Mouse (Mus musculus): ENCODE measurements around the gene Kdm2a. TPM values are rescaled to one million over a fixed set of nuclear protein-coding genes. Genes with fewer than 3 reads are reported as not detected.

Kdm2a gene
- total RNA-seq, 2 experiments from 2014 or later: 57.1 to 59.1 TPM

DNA sequence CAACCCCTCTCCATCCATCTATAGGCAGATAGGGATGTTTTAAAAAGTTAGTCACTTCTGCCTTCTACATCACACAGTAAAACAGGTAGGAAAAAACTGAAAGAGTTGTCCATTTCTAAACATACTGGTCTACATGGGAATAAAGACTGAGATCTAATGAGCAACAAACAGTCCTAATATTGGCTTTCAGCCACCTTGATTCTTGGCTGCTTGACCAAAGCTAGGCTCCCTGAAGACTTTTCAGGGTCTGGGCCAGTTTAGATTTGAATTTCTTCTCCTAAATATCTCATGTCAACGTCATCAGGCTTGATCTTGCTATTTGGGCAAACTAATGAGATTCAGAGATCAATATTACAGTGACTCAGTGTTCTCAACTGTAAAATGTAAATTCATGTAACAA, 71.2 kb downstream of the Kdm2a start:
- no peak for DNase-seq

DNA sequence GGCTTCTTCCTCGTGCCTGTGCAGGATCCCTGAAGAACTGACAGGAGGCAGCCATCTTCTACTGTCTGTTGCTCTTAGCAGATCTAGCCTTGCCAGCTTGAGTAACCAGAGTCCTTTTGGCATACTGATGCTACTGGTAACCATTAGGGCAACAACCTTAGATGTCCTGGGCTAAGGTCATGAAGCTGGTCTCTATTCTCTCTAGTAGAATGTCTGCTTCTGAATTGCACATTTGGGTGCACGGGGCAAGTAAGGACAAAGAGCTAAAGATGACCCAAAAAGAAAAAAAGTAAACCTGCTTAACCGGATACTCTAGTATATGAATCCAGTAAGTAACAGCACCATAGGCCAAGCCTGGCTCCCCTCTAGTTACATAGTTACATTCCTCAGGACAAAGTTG, 72.0 kb downstream of the Kdm2a start:
- DNase-seq: no peak

DNA sequence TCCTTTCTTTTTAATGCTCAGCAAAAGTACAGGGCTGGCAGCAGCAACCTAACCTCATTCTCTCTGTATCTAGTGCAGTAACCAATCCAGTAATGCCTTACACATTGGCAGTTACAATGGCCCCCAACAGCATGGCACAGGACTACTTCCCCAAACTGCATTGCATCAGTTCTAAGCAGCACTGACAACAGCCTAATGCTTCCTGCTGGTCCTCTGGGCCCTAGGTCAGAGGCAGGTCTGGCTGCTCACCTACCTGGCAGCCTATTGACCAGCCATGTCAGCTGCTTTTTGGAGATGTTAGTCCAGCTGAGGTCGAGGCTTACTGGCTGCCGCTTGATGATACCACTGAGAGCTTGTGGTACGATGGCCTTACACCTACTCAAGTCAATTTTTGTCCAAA, 76.0 kb downstream of the Kdm2a start:
- DNase-seq: no peak

DNA sequence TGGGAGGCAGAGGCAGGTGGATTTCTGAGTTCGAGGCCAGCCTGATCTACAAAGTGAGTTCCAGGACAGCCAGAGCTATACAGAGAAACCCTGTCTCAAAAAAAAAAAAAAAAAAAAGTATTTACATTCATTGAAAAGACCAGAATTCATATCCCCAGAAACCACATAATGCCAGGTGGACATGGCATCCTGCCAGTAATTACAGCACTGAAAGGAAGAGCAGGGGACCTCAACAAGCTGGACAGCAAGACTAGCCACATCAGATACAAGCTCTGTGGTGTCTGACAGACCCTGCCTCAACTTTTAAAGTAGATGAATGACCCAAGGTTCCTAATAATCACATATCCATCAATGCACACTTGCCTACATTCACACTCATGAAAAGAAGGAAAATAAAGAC, 76.5 kb downstream of the Kdm2a start:
- DNase-seq: no peak

DNA sequence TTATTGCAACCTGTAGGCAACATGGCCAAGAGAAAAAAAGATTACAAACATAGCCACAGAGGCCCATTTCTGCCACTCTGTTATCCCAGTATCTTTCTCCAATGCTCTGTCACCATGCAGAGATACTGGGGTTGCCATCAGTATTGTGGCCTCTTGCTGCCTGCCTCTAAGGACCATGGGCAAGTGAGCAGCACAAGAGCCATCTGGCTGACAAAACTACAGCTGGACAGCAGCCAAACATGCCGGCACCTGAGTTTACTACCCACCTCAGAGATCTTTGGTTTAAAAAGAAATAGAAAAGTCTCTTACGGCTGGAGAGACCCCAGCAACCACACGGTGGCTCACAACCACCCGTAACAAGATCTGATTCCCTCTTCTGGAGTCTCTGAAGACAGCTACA, 78.8 kb downstream of the Kdm2a start:
- no peak for DNase-seq

DNA sequence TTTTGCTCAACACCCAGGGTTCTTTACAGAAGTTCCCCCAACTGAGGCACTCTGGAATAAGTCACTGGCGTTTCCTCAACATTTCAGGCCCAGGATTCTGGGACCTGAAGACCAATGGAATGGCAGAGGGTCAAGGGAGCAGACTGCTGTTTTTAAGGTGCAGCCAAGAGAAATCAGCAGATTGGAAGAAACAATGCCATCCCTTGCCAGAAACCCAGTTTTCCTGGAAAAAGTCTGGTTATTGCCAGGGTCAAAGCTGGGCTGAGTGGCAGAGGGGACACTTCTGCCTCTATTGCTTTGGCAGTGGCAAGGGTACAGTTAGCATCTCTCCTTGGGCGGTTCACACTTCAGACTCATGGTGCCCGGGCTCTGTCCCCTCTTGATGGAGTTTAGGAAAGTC, 80.9 kb downstream of the Kdm2a start:
- DNase-seq: no peak

DNA sequence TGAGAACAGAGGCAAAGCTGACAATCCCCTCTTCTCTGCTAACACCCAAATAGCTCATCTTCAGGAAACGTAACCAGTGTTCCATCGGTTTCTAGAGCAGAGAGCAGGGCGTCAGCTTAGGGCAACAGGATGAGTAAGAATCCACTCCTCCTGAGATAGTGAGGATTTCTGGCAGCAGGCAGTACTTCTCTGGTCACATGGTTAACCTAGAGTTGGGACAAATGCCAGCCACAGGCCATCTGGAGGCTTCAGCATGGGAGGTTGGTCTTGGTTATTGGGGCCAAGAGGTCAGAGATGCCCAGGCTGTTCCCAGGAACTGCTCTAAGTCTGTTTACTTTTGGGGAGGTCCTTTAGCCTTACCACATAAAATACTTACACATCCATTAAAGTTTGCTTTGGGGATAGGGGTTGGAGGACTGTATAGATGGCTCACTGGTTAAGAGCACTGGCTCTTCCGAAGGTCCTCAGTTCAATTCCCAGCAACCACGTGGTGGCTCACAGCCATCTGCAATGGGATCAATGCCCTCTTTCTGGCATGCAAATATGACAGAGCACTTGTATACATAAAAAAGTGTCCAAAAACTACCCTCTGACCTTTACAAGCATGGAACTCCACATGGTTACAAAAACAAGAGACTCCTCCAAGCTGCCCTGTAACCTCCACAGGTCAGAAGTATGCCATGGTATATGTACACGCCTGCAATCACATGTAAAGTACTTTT, 82.7 kb downstream of the Kdm2a start:
- peak; percentile 74 for DNase-seq

DNA sequence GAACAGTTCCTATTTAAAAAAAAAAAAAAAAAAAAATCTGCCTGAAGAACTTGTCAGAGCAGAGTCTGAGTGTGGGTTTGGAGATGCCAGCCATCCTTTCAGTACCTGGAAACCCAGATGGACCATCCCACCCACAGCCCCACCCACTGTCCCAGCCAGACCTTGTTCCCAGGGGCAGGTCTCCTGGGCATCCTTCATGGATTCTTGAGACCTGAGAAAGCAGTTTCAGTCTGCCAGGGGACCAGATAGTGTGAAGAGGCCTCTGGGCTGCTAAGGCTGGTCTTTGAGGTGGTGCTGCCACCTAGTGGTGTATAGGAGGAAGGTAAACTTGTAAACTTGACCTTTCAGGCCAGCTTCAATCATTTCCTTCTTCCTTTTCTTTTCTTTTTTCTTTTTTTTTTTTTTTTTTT, 88.3 kb downstream of the Kdm2a start:
- peak; percentile 70 for DNase-seq

DNA sequence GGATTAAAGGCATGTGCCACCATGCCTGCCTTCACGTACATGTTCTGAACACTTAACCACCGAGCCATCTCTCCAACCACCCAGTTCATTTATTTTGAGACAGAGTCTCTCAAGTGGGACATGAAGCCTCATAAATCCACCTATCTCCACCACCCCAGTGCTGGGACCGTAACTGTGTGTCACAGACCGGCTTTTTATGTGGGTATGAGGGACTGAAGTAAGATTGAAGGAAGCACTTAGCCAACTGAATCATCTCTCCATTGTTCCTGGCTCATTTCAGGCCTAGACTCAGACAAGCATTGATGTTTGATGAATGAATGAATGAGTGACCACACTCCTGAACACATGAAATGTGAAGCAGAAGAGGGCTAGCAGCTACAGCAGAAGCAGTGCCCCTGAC, 88.8 kb downstream of the Kdm2a start:
- DNase-seq: no peak

DNA sequence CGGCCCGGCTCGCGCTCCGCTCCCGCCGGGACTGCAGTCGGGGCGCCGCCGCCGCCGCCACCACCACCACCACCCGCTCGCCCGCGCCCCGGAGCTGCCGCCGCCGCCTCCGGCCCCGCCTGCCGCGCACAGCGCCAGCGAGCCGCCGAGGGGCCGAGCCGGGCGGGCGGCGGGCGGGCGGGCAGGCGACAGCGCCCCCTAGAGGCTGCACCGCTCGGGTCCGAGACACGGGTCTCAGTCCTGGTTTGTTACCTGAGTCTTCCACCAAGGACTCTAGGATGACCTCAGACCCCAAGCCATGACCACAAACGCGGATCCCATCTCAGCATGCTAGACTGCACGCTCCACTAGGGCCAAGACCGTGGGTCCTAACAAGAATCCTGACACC, 91.9 kb downstream of the Kdm2a start, which contains the start of gene Grk2:
Gene Grk2 (minus strand): TSS at position 33 of the 388 bp plus-strand sequence.
- peak; percentile 88 for DNase-seq

DNA sequence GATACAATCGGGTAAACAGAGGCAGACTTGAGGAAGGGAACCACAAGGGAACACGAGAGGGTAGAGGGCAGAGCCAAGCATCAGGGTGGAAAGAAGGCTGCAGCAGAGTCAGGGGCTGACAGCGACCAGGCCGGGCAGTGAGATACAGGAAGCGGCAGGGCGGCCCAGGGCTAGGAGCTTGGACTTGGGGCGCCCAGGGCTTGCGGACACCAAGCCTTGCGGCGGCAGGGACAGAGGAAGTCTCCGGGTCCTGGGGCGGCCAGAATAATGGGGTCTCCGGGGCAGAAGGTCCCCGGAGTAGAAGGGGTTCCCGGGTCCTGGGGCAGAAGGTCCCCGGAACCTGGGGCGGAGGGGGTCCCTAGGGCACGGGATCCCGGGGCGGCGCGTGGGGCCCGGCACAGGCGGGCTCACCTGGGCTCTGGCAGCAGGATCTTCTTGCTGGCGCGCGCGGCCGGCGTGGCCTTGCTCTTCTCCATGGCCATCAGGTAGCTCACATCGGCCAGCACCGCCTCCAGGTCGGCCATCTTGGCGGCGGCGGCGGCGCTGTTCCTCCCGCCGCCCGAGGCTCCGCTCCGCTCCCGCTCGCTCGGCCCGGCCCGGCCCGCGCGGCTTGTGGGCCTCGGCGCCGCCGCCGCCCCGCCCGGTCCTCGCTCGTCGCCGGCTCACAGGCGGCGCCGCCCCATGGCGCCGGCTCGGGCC, 92.4 kb downstream of the Kdm2a start:
- peak; percentile 57 for DNase-seq

DNA sequence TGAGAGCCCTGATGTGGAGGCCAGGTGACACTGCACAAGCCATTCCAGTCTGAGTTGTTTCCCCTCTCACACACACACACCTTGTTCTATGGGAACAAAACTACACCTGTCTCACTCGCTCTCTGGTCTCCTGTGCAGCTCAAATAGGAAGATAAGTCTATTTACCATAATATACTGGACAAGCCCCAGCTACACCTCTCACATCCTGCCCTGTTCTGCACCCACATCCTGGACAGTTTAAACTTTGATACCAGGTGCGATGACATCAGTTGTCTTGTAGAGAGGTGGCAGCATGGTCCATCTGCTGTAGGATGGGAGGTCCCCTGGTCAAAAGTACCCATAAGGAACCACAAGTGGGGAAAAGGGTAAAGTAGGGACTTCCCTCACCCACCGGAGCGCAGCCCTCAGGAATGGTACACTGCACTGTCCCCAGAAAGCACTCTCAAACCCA, 93.2 kb downstream of the Kdm2a start:
- DNase-seq: no peak

DNA sequence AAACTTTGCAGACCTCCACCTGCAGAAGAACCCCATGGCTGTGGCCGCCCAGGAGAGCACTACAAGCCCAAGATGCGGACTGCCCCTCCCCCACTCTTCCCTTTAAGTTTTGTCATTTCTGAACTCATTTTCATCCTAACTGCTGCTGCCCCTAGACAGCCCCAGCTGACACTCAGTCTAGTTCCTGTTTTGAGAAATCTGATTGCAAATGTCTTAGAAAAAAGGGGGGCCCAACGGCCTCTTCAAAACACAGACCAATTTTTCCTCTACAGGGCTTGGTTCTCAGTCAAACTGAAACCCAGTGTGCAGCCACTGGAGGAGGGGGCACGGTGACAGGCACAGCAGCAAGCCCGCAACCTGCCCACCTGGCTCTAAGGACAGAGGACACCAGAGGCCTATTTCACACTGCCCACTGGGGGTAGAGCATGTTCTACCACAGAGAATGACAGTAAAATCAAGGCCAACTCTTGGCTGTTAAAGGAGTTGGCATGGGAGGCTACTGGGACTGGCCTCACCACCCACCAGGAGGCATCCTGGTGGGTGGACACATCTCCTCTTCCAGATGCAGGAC, 93.7 kb downstream of the Kdm2a start:
- DNase-seq: no peak

DNA sequence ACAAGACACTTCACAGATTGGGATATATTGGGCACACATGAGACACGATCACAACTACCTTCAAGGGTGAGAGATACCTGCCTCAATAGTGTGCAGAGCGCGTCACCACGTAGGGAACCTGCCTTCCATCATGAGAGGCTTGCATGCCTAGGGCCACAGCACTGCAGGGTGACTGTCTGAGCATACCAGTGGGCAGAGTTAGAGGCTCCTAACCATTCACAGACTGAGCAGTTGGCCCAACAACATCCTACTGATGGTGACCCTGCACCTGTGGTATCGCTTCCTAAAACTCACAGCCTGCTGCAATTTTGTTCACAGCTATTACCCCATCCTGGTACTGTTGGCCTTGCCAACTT, 94.5 kb downstream of the Kdm2a start:
- no peak for DNase-seq

DNA sequence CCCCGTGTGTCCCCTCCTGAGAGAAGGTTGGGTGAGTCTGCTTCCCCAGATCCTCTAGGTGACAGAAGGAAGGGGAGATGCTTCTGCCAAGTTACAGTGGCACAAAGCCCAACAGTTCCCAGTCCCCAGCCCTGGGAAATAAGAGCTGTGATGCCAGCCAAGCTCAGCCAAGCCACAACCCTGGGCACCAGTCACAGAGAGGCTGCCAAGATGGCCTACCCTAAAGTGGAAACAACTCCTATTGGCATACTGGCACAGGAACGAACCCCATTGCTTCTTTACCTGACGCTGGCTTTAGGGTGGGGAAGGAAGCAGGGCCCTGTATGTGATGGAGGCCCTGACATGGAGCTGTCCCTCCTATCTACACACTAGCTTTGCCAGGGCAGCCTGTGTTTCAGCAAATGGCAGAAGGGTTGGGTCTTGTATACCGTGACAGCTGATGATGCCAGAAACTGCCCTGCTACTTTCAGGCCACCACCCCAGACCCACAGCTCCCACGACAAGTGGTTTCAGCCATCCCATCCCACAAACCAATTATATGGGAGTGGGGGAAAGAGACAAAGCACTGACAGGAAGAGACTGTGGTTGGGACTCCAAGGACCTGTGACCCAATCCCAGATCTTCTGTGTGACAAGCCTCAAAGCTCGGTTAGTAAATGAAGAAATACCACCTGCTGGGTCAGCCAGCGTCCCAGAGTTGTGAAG, 95.0 kb downstream of the Kdm2a start:
- DNase-seq: peak; percentile 68

DNA sequence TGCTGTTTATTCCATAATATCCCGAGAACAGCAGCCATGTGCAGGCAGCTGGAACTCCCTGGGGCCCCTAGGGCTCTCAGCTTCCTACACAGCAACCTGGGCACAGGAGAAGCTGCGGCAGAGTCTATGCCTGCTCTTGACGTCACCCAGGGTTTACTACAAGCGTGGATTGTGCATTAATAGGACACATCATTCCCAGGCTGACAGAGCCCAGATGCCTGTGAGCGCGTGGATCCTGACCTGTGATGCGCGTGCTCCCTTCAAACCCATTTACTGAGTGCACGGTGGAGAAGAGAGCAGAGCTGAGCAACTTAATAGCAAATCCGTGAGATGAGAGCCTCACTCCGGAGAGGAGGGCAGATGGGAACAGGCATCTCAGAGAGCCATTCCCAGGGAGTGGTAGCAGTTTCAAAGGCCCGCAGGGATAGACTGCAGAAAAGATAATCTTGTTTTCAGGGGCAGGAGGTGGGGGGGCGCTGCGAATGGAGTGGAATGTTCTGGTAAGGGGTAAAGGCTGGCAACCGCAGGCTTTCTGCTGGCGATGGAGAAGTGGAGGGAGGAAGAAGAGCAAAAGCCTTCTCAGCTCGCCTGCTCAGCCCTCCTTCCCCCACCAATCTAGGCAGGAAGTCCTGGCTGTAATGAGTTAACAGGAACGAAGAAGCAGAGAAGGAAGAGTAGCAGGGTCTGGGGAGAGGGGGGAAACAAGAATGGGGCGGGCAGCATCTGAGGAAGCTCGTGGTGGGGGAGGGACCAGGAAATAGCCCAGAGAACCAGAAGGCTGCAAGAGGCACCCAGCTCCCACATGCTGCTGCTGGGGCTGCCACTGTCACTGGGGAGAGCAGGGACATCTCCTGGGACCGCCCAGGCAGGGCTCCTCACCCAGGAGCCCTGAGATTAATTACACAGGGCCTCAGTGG, 96.1 kb downstream of the Kdm2a start:
- DNase-seq: peak; percentile 52

DNA sequence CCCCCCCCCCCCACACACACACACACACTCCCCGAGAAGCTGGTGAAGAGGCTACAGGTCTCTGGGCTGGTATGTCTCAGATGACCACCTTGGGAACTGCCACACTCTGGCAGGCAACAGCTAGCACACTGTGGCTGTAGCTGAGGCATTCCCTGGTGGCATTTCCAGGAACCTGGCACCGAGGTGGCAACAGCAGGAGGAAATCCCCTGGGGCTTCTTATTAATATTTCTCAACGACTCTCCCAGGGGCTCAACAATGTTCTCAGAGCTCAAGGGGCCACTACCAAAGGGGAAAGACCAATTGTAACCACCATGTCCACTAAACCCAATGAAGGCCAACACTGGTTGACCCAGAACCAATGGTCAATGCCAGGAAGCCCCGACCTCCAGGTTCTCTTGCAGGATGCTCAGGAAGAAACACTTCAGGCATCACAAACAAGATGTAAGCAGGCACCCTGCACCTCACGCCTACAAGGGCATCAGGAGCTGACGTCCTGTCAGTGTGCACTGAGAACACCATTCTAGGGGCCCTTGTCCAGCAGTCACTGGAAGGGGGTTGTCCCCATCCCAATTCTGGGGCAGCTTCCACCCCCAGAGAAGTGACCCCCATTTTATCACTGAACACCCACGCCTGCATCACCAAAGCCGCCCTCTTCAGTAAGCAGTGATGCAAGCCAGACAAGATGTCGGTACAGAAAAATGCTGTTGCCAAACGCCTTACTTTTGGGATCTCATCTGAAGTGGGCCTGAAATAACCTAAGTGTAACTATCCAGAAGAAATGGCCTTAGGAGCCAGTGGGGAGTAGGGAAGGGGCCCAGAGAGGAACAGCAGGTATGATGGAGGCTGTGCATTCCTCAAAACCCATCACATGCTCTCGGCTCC, 97.0 kb downstream of the Kdm2a start:
- DNase-seq: no peak

DNA sequence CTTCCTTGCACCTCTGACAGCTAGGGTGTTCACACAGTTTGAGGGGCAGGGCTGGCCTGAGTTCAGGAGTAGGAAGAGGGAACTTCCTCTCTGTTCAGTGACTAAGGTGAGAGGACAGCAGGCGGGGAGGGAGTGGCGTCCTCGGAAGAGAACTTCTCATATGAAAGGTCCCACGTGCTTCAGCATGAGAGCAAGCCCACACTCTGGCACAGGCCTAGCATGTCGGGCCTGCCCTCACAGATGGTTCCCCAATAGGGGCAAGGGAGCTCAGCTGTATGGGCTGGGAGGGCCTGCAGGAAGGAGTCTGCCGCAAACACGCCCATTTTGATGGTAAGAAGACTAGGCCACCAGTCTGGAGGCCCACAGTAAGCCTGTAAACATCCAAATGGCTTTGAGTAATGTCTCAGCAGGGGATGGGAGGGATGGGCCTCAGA, 97.8 kb downstream of the Kdm2a start:
- DNase-seq: peak; percentile 25

DNA sequence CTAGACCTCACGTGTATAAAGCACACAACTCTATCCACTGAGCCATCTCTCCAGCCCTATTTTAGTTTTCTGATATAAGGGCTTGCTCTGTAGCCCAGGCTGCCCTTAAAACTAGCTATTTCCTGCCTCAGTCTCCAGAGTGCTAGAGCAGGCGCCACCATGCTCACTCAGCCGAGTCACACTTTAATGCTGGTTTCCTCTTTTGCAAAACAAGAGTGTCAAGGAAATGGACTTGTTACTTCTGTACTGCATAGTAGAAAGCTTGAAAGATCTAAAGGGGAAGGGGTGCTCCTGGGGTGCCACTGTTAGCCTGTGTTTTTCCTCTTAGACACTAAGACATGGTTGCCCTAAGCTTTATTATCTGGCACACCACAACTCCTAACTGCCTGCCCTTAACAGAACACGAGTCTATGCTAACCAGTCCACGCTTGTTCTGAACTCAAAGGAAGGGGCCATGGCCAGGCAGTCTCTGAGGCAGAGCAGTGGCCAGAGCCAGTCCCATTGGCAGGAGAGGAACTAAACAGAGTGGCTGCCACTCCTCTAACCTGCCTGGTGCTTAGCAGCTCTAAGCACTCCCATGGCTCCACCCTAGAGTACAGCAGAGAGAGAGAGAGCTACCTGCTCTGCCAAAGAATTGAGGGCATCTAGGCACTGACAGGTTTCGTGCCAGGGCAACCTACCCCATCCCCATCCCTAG, 98.4 kb downstream of the Kdm2a start:
- no peak for DNase-seq

DNA sequence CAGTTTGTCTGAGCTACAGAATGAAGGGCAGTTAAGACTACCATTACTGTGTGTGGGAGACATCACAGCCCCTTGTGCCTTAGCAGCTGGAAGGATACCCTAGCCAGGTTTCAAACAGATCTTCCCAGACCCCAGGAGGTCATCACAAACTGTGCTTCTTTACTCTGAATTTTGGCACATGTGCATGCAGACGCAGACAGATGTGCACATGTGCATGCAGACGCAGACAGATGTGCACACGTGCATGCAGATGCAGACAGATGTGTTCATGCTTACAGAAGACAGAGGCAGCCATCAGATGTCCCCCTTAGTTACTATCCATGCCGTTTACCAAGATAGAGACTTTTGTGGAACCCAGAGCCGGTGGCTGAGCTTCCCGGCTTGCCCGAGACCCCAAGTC, 99.0 kb downstream of the Kdm2a start:
- DNase-seq: no peak
